Mouse (Mus musculus) liver, postnatal 0 days (tissue): Measurements from ENCODE around the gene Psd.

Experiments
- CTCF ChIP-seq: sonication (generic); IDR thresholded peaks from 2 replicates; pipeline ENCODE4 v1.5.1; 2016; ENCODE audit warnings: antibody characterized with exemption, low read depth
- EP300 ChIP-seq: IDR thresholded peaks from 2 replicates; pipeline ENCODE4 v1.6.1; 2016; ENCODE audit warnings: antibody characterized with exemption, low read depth, mild to moderate bottlenecking

DNA sequence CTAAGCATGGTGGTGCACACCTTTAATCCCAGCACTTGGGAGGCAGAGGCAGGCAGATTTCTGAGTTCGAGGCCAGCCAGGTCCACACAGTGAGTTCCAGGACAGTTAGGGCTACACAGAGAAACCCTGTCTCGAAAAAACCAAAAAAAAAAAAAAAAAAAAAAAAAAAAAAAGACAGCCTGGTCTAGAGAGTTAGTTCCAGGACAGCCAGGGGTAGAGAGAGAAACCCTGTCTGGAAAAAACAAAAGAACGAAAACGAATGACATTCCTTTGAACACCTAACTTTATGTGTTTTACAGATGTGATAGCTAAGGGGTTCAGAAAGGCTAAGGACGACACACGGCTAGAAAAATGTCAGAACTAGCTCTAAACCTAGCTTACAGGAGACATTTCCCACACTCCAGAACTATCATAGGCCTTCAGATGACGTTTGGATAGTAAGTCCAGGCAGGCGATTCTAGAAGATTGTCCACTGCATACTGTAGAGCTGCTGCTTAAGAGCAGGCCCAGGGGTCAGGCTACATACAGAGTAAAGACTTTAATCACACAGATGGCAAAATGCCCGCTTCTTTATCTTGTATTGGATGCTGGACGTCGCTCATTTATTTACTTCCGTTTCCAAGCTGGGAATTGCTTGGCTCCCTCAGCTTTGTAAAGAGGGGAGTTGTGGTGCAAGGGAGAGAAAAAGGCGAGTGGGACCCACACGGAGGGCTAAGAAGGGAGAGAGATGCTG lies 21.1 kb upstream of the Psd start:
- TF ChIP-seq CTCF: no peak
- TF ChIP-seq EP300: no peak
